Mouse (Mus musculus) erythroid progenitor cell, adult 5-6 weeks (primary cell): ENCODE results near the gene Mfsd4b5. TPM values are rescaled to one million over a fixed set of nuclear protein-coding genes. Genes with fewer than 3 reads are reported as not detected.
"Not testable (repeated sequence)": the region's sequence is repeated elsewhere in the genome, so short reads cannot be mapped to it uniquely, and the experiment has no call there.

Experiments
- ATAC-seq: replicated peaks from 2 replicates; pipeline ENCODE4 v1.8.0; 2016; ENCODE audit warnings: moderate number of reproducible peaks, mild to moderate bottlenecking, moderate TSS enrichment, inconsistent platforms; ENCODE audit not compliant: poor library complexity, low FRiP score, severe bottlenecking
- total RNA-seq, 2 experiments: library from RNA; stranded (forward) in 1 of 2; stranded (reverse) in 1 of 2; fragments of 150-400 nt in 1 of 2; fragments of 186-747, 209-891 nt in 1 of 2; gene quantifications; 2 replicates each; pipeline versions ENCODE4 v1.2.3 to v1.2.4; 2015 to 2017; ENCODE audit warnings: low replicate concordance in 2 of 2

The Mfsd4b5 gene
- total RNA-seq, 2 experiments from 2014 or later: not detected

- ATAC-seq: no peak
Measured at GRCm38 (mm10) chr10:39975771-39976170, 10.7 kb downstream of the Mfsd4b5 start.

- ATAC-seq: no peak
Measured at GRCm38 (mm10) chr10:39974982-39975381, 11.5 kb downstream of the Mfsd4b5 start.

DNA sequence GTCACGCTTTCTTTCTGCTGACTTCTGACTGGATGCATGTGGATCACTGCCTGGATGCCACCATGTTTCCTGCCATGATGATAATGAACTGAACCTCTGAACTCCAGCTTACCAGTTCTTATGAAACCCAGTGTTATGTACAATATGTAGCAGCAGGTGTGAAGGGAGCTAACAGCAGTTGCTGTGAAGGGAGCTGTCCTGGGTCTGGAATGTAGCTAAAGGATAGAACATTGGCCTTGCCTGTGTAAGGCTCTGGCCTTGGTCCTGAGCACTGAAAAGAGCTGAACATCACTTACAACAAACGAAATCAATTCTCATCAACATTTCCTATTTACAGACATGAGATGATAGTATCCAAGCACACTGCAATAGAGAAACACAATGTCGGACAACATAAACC lies 18.9 kb downstream of the Mfsd4b5 start:
- ATAC-seq: no peak

DNA sequence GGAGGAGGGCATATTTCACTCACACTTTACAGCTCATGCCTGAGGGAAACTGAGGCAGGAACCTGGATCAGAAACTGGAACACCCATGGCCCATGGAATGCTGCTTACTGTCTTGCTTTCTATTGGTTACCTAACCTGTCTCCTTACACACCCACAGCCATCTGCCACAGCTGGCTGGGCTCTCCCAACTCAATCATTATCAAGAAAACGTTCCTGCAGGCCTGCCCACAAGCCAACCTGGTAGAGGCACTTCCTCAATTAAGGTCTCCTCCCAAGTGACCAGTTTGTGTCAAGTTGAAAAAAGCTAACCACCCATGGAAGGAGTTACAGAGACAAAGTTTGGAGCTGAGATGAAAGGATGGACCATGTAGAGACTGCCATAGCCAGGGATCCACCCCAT lies 24.5 kb downstream of the Mfsd4b5 start:
- no peak for ATAC-seq

GRCm38 (mm10) chr10:39960441-39960822 lies 26.0 kb downstream of the Mfsd4b5 start:
- ATAC-seq: no peak

DNA sequence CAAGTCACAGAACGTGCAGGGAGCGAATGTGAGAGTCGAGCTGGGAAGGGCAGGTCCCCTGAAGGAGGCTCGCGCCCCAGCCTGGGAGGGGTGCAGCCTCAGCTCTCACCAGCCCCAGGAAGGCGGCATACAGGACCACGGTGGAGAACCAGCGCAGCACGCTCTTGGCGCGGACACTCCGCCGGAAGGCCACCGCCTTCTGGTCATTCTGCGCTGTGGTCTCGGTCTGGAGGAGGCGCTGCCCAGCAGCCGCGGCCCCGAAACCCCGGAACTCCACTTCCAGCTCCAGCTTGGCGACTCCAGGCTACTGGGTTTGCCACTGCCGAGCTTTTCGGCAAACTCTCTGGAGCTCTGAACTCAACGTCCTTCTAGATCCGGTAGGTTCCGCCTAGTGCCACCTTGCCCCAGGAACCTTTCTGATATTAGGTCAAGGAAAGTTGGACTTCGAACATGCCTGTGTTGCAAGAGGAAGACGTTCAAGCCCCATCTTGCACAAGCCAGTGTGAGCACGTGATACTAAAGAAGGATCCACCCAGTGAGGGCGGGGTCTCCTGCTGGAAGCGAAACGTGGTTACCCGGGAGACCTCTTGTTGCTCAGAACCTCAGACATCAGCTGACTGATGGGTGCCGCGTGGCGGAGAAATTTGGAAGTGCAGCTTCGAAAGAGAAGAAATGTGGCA lies 26.5 kb downstream of the Mfsd4b5 start, which contains the start of gene Mfsd4b3:
Mfsd4b3 (minus strand) TSS at position 393 of the 680 bp plus-strand sequence.
- ATAC-seq: peak; percentile 91

DNA sequence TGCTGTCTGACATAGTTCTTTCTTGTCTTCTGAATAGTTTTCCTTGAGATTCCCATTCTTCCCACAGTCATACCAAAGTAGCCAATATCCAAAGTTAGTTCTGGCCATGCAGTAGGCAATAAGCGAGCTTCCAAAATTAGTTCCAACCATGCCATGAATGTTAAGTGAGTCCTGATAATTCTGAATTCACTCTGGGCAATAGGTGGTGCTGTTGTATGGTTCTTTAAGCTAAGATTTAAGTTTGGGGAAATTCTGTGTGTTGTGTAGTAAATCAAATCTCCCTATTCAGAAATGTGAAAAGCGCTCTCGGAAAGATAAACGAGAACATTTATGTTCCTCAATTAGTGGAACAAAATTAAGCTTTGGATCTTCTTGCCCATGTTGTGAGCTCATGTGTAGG lies 28.2 kb downstream of the Mfsd4b5 start:
- no peak for ATAC-seq

- ATAC-seq: no peak
Measured at GRCm38 (mm10) chr10:39956340-39956878, 30.0 kb downstream of the Mfsd4b5 start.

GRCm38 (mm10) chr10:39955163-39955562 lies 31.3 kb downstream of the Mfsd4b5 start:
- no peak for ATAC-seq

GRCm38 (mm10) chr10:39949377-39949954 lies 37.0 kb downstream of the Mfsd4b5 start:
- ATAC-seq: no peak

- not testable (repeated sequence) for ATAC-seq
Measured at GRCm38 (mm10) chr10:39947195-39947594, 39.3 kb downstream of the Mfsd4b5 start.

GRCm38 (mm10) chr10:39936553-39936952 lies 49.9 kb downstream of the Mfsd4b5 start:
- ATAC-seq: no peak

DNA sequence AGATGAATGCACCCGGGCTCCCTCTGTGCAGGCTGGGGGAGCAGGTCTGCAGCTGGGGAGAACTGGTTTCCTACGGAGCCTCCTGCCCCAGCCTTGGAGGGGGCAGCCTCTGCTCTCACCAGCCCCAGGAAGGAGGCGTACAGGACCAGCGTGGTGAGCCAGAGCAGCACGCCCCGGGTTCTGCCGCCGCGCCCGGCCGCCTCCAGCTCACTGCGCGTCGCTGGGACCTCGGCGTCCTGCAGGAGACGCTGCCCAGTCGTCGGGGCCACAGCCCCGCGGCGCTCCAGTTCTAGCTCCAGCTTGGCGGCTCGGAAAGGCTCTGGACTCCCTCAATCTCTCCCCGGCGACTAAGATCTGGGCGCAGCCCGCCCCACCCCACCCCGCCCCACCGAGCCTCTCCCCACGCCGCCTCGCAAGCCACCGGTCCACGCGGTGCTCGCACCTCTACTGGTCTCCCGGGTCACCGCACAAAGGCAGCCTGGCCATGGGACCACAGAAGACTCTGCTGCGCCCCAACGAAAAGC lies 59.8 kb downstream of the Mfsd4b5 start, which contains the start of gene Mfsd4b2:
Mfsd4b2 (minus strand) TSS at position 308 of the 524 bp plus-strand sequence.
- ATAC-seq: no peak

DNA sequence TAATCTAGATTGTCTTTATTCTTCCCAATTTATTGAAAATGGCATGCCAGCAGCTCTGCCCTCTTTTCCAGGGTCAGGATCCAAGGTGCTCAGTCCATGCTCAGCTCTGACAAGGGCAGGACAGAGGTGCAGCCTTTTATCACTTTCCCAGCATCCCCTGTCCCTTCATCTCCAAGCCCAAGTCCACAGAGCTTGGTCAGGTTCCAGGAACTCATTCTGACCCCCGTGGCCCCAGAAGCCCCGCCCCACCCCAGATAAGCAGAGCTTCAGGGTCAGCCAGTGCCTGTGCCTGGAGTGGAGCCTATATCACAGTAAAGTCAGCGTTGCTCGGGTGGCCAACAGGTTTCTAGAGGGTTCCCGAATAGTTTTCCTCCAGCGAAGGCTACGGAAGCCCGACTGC lies 61.9 kb downstream of the Mfsd4b5 start:
- not testable (repeated sequence) for ATAC-seq

- ATAC-seq: no peak
Measured at GRCm38 (mm10) chr10:39912616-39913015, 73.8 kb downstream of the Mfsd4b5 start.

DNA sequence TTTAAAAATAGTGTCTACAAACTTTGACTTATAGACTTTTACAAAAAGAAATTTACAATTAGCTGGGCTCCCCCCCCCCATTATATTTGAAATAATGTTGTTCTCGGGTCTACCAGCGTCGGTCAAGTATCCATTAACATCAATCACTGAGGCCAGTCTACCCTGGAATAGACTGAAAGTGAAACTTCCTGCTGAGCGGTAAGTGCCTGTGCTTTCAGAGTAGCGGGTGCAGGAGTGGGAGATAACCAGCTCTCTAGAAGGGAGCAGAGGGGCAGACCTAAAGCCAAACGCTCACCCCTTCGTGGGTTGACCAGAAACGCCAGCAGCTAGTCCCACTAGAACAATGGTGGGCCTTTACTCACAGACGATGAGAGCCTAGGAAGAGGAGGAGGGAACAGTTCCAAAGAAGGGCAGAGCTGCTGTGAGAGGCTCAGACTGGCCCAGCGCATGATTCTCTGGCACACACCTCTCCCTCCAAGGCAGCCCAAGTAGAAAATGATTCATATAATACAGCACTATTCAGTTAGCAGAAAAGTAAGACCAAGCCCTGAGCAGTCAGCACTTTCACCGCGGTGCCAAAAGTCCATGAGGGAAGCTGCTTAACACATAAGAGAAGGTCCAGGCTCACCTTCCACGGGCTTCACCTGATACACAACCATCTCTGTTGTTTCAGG lies 77.5 kb downstream of the Mfsd4b5 start:
- no peak for ATAC-seq

Other genes with a start within 250 kb of the Mfsd4b5 start
- 1.8 TPM in 1 of 2 replicates, not detected in the other for gene Mfsd4b4, start 87.4 kb downstream of the Mfsd4b5 start, total RNA-seq (2015; ENCODE audit: low replicate concordance)
- gene Mfsd4b4, start 87.4 kb downstream of the Mfsd4b5 start, total RNA-seq (2017; ENCODE audit: low replicate concordance): 0.23 TPM in 1 of 2 replicates, not detected in the other
- gene Mfsd4b2, start 59.7 kb downstream of the Mfsd4b5 start, total RNA-seq (2015; ENCODE audit: low replicate concordance): not detected in 2 replicates
- gene Mfsd4b2, start 59.7 kb downstream of the Mfsd4b5 start, total RNA-seq (2017; ENCODE audit: low replicate concordance): not detected in 2 replicates
- not detected in 2 replicates for gene Mfsd4b3, start 26.5 kb downstream of the Mfsd4b5 start, total RNA-seq (2015; ENCODE audit: low replicate concordance)
- gene Mfsd4b3, start 26.5 kb downstream of the Mfsd4b5 start, total RNA-seq (2017; ENCODE audit: low replicate concordance): not detected in 2 replicates
- not detected in 2 replicates for gene Mfsd4b1, start 38.6 kb upstream of the Mfsd4b5 start, total RNA-seq (2015; ENCODE audit: low replicate concordance)
- gene Mfsd4b1, start 38.6 kb upstream of the Mfsd4b5 start, total RNA-seq (2017; ENCODE audit: low replicate concordance): not detected in 2 replicates
- 431 and 444 TPM in 2 replicates for gene Slc16a10, start 155.6 kb upstream of the Mfsd4b5 start, total RNA-seq (2015; ENCODE audit: low replicate concordance)
- gene Slc16a10, start 155.6 kb upstream of the Mfsd4b5 start, total RNA-seq (2017; ENCODE audit: low replicate concordance): 329 and 368 TPM in 2 replicates